Mouse (Mus musculus) spleen, embryonic (tissue): ENCODE results near the gene Uqcc2.

ENCODE experiments used
- CTCF ChIA-PET: fragments of 350-600 bp; sonication (Branson Sonifier 250); formaldehyde crosslinking; loops from one replicate; lab custom pipeline; 2022; lab: Charles Lee

The Uqcc2 gene

DNA sequence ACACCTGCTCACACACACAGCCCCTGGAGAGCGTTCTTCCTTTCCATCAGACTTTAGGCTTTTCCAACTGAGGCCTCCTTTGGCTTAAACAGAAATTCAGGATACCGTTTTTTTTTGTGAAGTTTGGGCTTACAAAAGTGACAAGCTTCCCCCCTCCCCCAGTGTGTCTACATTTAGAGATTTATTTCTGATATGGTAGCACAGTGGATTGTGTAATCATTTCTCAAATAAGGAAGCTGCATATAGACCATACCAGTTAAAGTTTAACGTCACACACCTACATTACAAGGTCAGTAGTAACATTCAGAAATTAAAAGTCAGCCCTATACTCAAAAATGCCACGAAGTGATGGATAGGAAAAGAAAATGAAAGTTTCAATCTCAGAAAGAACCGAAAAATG lies 51.8 kb downstream of the Uqcc2 start:
- CTCF ChIA-PET, result interaction anchor here (1.2 kb wide), 1 partner anchor 186 kb away, joined by 3 read pairs; no protein-coding TSS in a partner anchor

DNA sequence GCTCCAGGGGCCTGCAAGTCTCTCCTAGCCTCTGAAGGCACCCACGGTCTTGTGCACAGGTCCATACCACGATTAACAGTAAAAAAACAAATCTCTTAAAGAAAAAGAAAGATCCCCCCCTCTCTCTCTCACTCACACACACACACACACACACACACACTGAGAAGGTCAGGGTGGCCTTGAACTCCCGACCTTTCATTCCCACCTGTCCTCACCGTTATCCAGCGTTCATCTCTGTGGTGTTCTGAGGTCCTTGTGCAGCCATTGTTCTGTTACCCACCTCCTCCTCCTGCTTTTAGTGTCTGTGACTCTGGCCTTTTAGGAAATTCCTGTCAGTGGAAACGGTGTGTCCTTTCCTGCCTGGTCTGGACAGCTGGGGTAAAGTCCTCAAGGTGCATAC lies 55.2 kb downstream of the Uqcc2 start:
- CTCF ChIA-PET, result interaction anchor here (0.5 kb wide), 1 partner anchor 16 kb away, joined by 3 read pairs; no protein-coding TSS in a partner anchor

DNA sequence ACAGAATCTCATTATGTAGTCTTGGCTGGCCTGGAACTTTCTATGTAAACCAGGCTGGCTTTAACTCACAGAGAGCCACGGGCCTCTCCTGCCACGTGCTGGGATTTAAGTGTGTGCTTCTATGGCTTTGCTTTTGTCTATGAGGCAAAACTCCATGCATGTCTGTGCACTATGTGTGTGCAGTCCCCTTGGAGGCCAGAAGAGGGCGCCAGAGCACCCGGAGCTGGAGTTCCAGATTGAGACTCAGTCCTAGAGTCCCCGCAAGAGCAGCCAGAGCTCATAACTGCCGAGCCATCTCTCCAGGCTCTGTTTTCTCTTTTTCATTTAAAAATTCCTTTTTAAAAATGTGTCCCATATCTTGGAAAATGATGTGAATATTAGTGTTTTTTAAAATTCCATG lies 55.8 kb downstream of the Uqcc2 start:
- CTCF ChIA-PET, result interaction anchor here (0.6 kb wide), 1 partner anchor 18 kb away, joined by 4 read pairs; no protein-coding TSS in a partner anchor

DNA sequence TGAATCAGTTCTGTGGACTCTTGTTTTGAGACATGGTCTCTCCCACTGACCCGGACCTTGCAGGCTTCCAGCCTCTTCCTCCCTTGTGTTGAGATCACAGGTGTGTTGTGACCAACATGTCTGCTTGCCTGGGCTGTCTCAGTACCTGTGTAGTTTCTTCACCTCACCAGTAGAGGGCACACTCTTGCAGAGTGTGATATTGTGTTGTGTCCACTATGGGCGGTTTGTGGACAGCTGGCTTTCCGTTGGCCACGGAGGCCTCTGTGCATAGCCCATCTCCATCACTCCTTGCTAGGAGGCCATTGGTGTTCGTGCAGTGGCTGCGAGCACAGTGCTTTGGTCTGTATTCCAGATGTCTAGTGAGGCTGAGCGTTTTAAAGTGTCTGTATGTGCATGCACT lies 56.6 kb downstream of the Uqcc2 start:
- CTCF ChIA-PET, result no interaction called here

DNA sequence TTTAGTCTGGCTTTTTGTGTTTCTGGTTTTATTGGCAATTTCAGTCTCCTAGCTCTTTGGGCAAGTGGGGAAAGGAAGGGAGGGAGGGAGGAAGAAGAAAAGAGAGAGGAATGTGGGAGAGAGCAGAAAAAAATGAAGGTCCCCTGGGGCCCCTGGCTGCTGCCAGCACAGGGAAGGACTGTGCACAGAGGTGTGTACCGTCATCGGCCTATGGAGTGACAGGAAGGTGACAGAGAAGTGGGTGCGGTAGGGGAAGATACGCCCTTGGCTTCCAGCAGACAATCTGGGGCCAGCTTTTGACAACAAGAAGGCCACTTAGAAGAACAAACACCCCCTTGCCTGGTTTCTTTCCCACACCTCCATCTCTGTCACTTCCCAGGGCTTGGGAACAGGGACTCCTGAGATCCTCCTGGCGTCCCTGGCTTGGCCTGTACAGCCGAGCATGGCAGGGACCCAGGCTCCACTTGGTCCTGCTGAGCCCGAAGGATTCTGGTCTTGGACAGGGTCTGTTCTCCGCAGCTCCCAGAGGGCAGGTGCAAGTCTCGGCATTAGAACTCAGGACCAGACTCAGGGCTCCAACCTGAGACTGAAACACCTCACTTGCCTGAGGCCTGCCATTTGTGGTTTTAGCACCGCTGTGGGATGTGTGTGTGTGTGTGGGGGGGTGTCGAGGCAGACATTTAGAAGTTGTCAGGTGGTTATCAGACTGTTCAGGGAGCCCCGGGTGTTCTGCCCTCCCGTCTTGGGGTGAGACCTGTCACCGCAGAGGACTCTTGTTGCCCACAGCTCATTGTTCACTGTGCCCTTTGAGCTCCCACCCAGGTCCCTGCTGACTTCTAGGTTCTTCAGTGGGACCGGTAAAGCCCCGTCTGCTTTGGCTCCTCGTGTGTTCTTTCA lies 58.6 kb downstream of the Uqcc2 start:
- CTCF ChIA-PET, result interaction anchor here (0.5 to 1.2 kb wide), 4 partner anchors 9 to 31 kb away, joined by 3 to 4 read pairs (median 3); no protein-coding TSS in a partner anchor

DNA sequence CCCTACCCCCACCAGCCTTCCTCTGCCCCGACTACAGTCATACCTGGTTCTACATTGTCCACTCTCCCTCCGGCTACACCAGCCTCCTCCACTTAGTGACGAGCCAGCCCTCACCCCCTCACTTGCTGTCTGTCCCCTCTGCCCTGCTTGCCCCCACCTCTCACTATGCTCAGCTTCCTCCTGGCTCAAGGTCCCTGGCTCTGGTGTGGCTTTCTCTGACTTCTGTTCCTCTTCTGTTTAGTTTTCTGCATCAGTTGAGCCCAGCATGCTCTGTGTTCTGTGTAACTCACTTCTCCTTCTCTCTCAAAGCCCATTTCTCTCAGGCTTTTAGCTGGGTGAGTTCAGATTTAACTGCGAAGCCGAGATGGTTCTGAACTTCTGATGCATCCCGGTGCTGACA lies 59.5 kb downstream of the Uqcc2 start:
- CTCF ChIA-PET, result interaction anchor here (0.6 to 1.2 kb wide), 3 partner anchors 9 to 59 kb away, joined by 3 to 4 read pairs (median 3); no protein-coding TSS in a partner anchor

DNA sequence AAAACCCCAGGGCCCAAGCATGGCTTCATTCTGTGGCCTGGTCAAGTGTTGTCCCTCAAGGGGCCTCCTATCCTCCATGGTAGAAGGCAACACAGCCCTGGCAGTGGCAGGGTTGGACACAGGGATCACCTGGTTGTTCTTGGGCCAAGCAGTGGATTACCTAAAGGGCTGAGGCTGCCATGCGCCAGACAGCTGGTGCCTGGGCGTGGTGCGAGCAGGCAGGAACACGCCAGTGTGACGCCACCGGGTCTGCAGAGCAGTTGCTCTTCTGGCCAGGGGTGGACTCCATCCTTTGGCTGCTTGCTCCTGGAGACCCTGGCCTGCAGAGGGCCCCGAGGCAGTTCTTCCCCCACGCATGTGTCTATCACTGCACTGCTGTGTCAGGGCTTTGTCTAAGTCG lies 59.9 kb downstream of the Uqcc2 start:
- CTCF ChIA-PET, result interaction anchor here (0.7 kb wide), 1 partner anchor 59 kb away, joined by 4 read pairs; no protein-coding TSS in a partner anchor

DNA sequence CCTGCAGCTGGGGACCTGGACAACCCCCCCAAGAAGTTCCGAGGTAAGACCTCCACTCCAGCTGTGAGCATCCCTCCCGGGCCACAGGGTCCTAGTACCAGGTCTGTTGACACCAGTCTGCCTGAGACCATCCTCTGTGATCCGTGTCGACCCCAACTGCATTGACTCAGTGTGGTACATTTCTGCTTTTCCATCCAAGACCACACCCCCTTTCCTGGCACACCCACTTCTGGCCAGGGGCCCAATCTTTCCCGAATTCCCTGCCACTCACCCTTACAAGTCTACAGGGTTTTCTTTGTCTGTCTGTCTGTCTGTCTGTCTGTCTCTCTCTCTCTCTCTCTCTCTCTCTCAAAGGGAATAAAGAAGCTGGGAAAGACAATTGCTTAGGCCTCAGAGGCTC lies 60.6 kb downstream of the Uqcc2 start:
- CTCF ChIA-PET, result no interaction called here
